Mouse (Mus musculus) ES-E14 (cell line): ENCODE measurements around the gene Nrg3.

Source experiments
- CHD2 ChIP-seq: IDR thresholded peaks from 2 replicates; pipeline ENCODE4 v1.6.1; 2014; ENCODE audit warnings: mild to moderate bottlenecking, low read depth, low read length, inconsistent platforms
- HCFC1 ChIP-seq: IDR thresholded peaks from 2 replicates; pipeline ENCODE4 v1.6.1; 2012; ENCODE audit warnings: low read length, inconsistent platforms, borderline replicate concordance; ENCODE audit not compliant: insufficient read depth
- MAFK ChIP-seq: IDR thresholded peaks from 2 replicates; pipeline ENCODE4 v1.6.1; 2014; ENCODE audit warnings: mild to moderate bottlenecking, low read depth, low read length, inconsistent platforms; ENCODE audit not compliant: insufficient read depth
- ZC3H11A ChIP-seq: IDR thresholded peaks from 2 replicates; pipeline ENCODE4 v1.6.1; 2012; ENCODE audit warnings: low read depth, mild to moderate bottlenecking, inconsistent platforms, low read length, borderline replicate concordance
- ZNF384 ChIP-seq: IDR thresholded peaks from 2 replicates; pipeline ENCODE4 v1.6.1; 2012; ENCODE audit warnings: low read depth, low read length, inconsistent platforms

- TF ChIP-seq ZC3H11A (no peak), CHD2 (no peak), MAFK (no peak), ZNF384 (no peak), HCFC1 (no peak)
Observed at GRCm38 (mm10) chr14:38847091-38847490, 625.8 kb downstream of the Nrg3 start.
